Mouse (Mus musculus): Measurements from ENCODE around the gene Serpinf2. TPM values are rescaled to one million over a fixed set of nuclear protein-coding genes. Genes with fewer than 3 reads are reported as not detected.
A peak's percentile ranks its signal among the peaks of the same experiment; 100 is the strongest.

Serpinf2 gene
- total and polyA plus RNA-seq, 3 experiments: 0.03 to 0.33 TPM; not detected in 1

- H3K27me3 ChIP-seq (ENCODE audit: insufficient read depth, low read length): peaks cover 6% of the 10 kb centered on the region; the same call in 1 of the 2 replicates
- TF ChIP-seq GATA2 (IDR thresholded peaks at IDR 0.05; ENCODE audit: borderline replicate concordance, low read depth, low read length) (no peak), GATA1 (IDR thresholded peaks at IDR 0.05; ENCODE audit: borderline replicate concordance, low read length) (no peak), CTCF (IDR thresholded peaks at IDR 0.05; ENCODE audit: low read depth, low read length) (no peak), POLR2AphosphoS5 (IDR thresholded peaks at IDR 0.05; ENCODE audit: insufficient replicate concordance, low read depth, low read length) (no peak)
Measured at GRCm38 (mm10) chr11:75441601-75442000, 2.2 kb upstream of the Serpinf2 start.

GRCm38 (mm10) chr11:75441034-75441433, 1.6 kb upstream of the Serpinf2 start:
- TF ChIP-seq GATA1 (IDR thresholded peaks at IDR 0.05; ENCODE audit: borderline replicate concordance, low read length): no peak
- no peak for TF ChIP-seq CTCF (IDR thresholded peaks at IDR 0.05; ENCODE audit: low read depth, low read length)
- no peak for TF ChIP-seq TAL1 (conservative IDR thresholded peaks at IDR 0.05; ENCODE audit: low read depth, low read length)
- TF ChIP-seq GATA2 (IDR thresholded peaks at IDR 0.05; ENCODE audit: borderline replicate concordance, low read depth, low read length): no peak
- no peak for TF ChIP-seq POLR2AphosphoS5 (IDR thresholded peaks at IDR 0.05; ENCODE audit: insufficient replicate concordance, low read depth, low read length)

More at GRCm38 (mm10) chr11:75441601-75442000, 2.2 kb upstream of the Serpinf2 start:
- no peak for ATAC-seq (ENCODE audit: extremely low read depth, insufficient number of reproducible peaks, low FRiP score, poor library complexity, severe bottlenecking)
- DNase-seq (ENCODE audit: low spot score): no peak
- Histone ChIP-seq H3K4me1 (ENCODE audit: insufficient read depth, low read depth, low read length) (peaks cover 4% of the 10 kb centered on the region), H3K9me3 (replicated peaks) (no peaks in the 10 kb centered on the region), H3K36me3 (replicated peaks) (peaks cover 70% of the 10 kb centered on the region), H3K4me3 (ENCODE audit: low read depth, low read length) (no peak overlapping the region)

GRCm38 (mm10) chr11:75439951-75440350, 560 bp upstream of the Serpinf2 start:
- Histone ChIP-seq H3K36me3 (replicated peaks) (peaks cover 53% of the 10 kb centered on the region), H3K4me1 (ENCODE audit: insufficient read depth, low read depth, low read length) (peaks cover 2% of the 10 kb centered on the region; the same call in 1 of the 2 replicates)
- ATAC-seq (ENCODE audit: extremely low read depth, insufficient number of reproducible peaks, low FRiP score, poor library complexity, severe bottlenecking): no peak

More at GRCm38 (mm10) chr11:75441034-75441433, 1.6 kb upstream of the Serpinf2 start:
- no peak for DNase-seq (ENCODE audit: low spot score)
- peaks cover 4% of the 10 kb centered on the region for H3K4me1 ChIP-seq (ENCODE audit: insufficient read depth, low read depth, low read length)
- no peak overlapping the region for H3K4me3 ChIP-seq (ENCODE audit: low read depth, low read length)
- no peak for ATAC-seq (ENCODE audit: extremely low read depth, insufficient number of reproducible peaks, low FRiP score, poor library complexity, severe bottlenecking)
- no peaks in the 10 kb centered on the region for H3K9me3 ChIP-seq (replicated peaks)
- H3K27me3 ChIP-seq (ENCODE audit: insufficient read depth, low read length): peaks cover 10% of the 10 kb centered on the region; the same call in 1 of the 2 replicates
- H3K36me3 ChIP-seq (replicated peaks): peaks cover 64% of the 10 kb centered on the region

GRCm38 (mm10) chr11:75438804-75439203, 587 bp downstream of the Serpinf2 start:
- DNase-seq (ENCODE audit: low spot score) (no peak), ATAC-seq (ENCODE audit: extremely low read depth, insufficient number of reproducible peaks, low FRiP score, poor library complexity, severe bottlenecking) (no peak)
- Histone ChIP-seq H3K36me3 (replicated peaks) (peaks cover 42% of the 10 kb centered on the region), H3K9me3 (replicated peaks) (peaks cover 9% of the 10 kb centered on the region), H3K27me3 (ENCODE audit: insufficient read depth, low read length) (peaks cover 14% of the 10 kb centered on the region; the same call in 1 of the 2 replicates), H3K4me1 (ENCODE audit: insufficient read depth, low read depth, low read length) (peaks cover 2% of the 10 kb centered on the region; the same call in 1 of the 2 replicates), H3K4me3 (ENCODE audit: low read depth, low read length) (no peak overlapping the region)
- TF ChIP-seq GATA1 (IDR thresholded peaks at IDR 0.05; ENCODE audit: borderline replicate concordance, low read length): no peak
- no peak for TF ChIP-seq GATA2 (IDR thresholded peaks at IDR 0.05; ENCODE audit: borderline replicate concordance, low read depth, low read length)
- no peak for TF ChIP-seq CTCF (IDR thresholded peaks at IDR 0.05; ENCODE audit: low read depth, low read length)
- TF ChIP-seq POLR2AphosphoS5 (IDR thresholded peaks at IDR 0.05; ENCODE audit: insufficient replicate concordance, low read depth, low read length): no peak
- TF ChIP-seq TAL1 (conservative IDR thresholded peaks at IDR 0.05; ENCODE audit: low read depth, low read length): no peak

More at GRCm38 (mm10) chr11:75439951-75440350, 560 bp upstream of the Serpinf2 start:
- Histone ChIP-seq H3K27me3 (ENCODE audit: insufficient read depth, low read length) (peaks cover 14% of the 10 kb centered on the region; the same call in 1 of the 2 replicates), H3K9me3 (replicated peaks) (peaks cover 2% of the 10 kb centered on the region; the same call in 1 of the 2 replicates), H3K4me3 (ENCODE audit: low read depth, low read length) (no peak overlapping the region)
- TF ChIP-seq CTCF (IDR thresholded peaks at IDR 0.05; ENCODE audit: low read depth, low read length) (no peak), GATA1 (IDR thresholded peaks at IDR 0.05; ENCODE audit: borderline replicate concordance, low read length) (no peak), GATA2 (IDR thresholded peaks at IDR 0.05; ENCODE audit: borderline replicate concordance, low read depth, low read length) (no peak), TAL1 (conservative IDR thresholded peaks at IDR 0.05; ENCODE audit: low read depth, low read length) (no peak), POLR2AphosphoS5 (IDR thresholded peaks at IDR 0.05; ENCODE audit: insufficient replicate concordance, low read depth, low read length) (no peak)
- DNase-seq (ENCODE audit: low spot score): no peak

GRCm38 (mm10) chr11:75438194-75438593, 1.2 kb downstream of the Serpinf2 start:
- Histone ChIP-seq H3K27me3 (ENCODE audit: insufficient read depth, low read length) (peaks cover 14% of the 10 kb centered on the region; the same call in 1 of the 2 replicates), H3K36me3 (replicated peaks) (peaks cover 36% of the 10 kb centered on the region), H3K4me3 (ENCODE audit: low read depth, low read length) (no peak overlapping the region), H3K4me1 (ENCODE audit: insufficient read depth, low read depth, low read length) (peaks cover 2% of the 10 kb centered on the region; the same call in 1 of the 2 replicates), H3K9me3 (replicated peaks) (peaks cover 9% of the 10 kb centered on the region)
- DNase-seq (ENCODE audit: low spot score) (no peak), ATAC-seq (ENCODE audit: extremely low read depth, insufficient number of reproducible peaks, low FRiP score, poor library complexity, severe bottlenecking) (no peak)
- TF ChIP-seq GATA1 (IDR thresholded peaks at IDR 0.05; ENCODE audit: borderline replicate concordance, low read length): no peak
- TF ChIP-seq GATA2 (IDR thresholded peaks at IDR 0.05; ENCODE audit: borderline replicate concordance, low read depth, low read length): no peak
- no peak for TF ChIP-seq POLR2AphosphoS5 (IDR thresholded peaks at IDR 0.05; ENCODE audit: insufficient replicate concordance, low read depth, low read length)
- TF ChIP-seq CTCF (IDR thresholded peaks at IDR 0.05; ENCODE audit: low read depth, low read length): no peak
- no peak for TF ChIP-seq TAL1 (conservative IDR thresholded peaks at IDR 0.05; ENCODE audit: low read depth, low read length)

GRCm38 (mm10) chr11:75434138-75434537, 5.3 kb downstream of the Serpinf2 start:
- ATAC-seq (ENCODE audit: extremely low read depth, insufficient number of reproducible peaks, low FRiP score, poor library complexity, severe bottlenecking) (no peak), DNase-seq (ENCODE audit: low spot score) (no peak)
- Histone ChIP-seq H3K27me3 (ENCODE audit: insufficient read depth, low read length) (peaks cover 29% of the 10 kb centered on the region), H3K36me3 (replicated peaks) (no peaks in the 10 kb centered on the region), H3K4me3 (ENCODE audit: low read depth, low read length) (no peak overlapping the region), H3K4me1 (ENCODE audit: insufficient read depth, low read depth, low read length) (no peaks in the 10 kb centered on the region; the same call in 1 of the 2 replicates), H3K9me3 (replicated peaks) (peaks cover 9% of the 10 kb centered on the region)
- no peak for TF ChIP-seq GATA1 (IDR thresholded peaks at IDR 0.05; ENCODE audit: borderline replicate concordance, low read length)
- TF ChIP-seq TAL1 (conservative IDR thresholded peaks at IDR 0.05; ENCODE audit: low read depth, low read length): no peak
- 0 out of 2 replicates have a peak, but pooled peaks have one; percentile 21 for TF ChIP-seq CTCF (IDR thresholded peaks at IDR 0.05; ENCODE audit: low read depth, low read length)
